In genomic region chr16:90185928-90186588, GRCm38 (mm10) we compare ENCODE assay signal across 8 mouse cellular contexts. TPM values are rescaled to one million over a fixed set of nuclear protein-coding genes. Genes with fewer than 3 reads are reported as not detected.
A peak's percentile ranks its signal among the peaks of the same experiment; 100 is the strongest.
DNase-seq lines count a peak whose midpoint lies in the region; ATAC-seq and TF ChIP-seq lines count a peak whose summit lies in the region.

No protein-coding gene starts in this region.

- TF ChIP-seq CTCF in heart, postnatal 0 days (IDR thresholded peaks at IDR 0.05; ENCODE audit: low read depth) = peak; percentile 90
- TF ChIP-seq CTCF in liver, embryonic 14.5 days (IDR thresholded peaks at IDR 0.05; ENCODE audit: low read depth) = peak; percentile 90

- H3K4me3 ChIP-seq in embryonic facial prominence, embryonic 11.5 days (ENCODE audit: low read depth, low read length) = no peak overlapping the region
- H3K4me3 ChIP-seq in heart, postnatal 0 days (ENCODE audit: low read depth, low read length) = no peak overlapping the region
- no peak overlapping the region for H3K4me3 ChIP-seq in liver, embryonic 14.5 days (ENCODE audit: insufficient read depth in 1 of 2, low read depth in 2 of 2, low read length in 2 of 2)
- H3K4me3 ChIP-seq in neural tube, embryonic 12.5 days = no peak overlapping the region
- no peak overlapping the region for H3K4me3 ChIP-seq in stomach, embryonic 16.5 days (replicated peaks; ENCODE audit: low read length)

- H3K9ac ChIP-seq in embryonic facial prominence, embryonic 11.5 days (replicated peaks; ENCODE audit: low read length) = no peak overlapping the region
- H3K9ac ChIP-seq in heart, postnatal 0 days (replicated peaks; ENCODE audit: low read depth, low read length) = no peak overlapping the region
- H3K9ac ChIP-seq in liver, embryonic 14.5 days (replicated peaks) = no peak overlapping the region
- no peak overlapping the region for H3K9ac ChIP-seq in neural tube, embryonic 12.5 days
- no peak overlapping the region for H3K9ac ChIP-seq in stomach, embryonic 16.5 days (ENCODE audit: low read length)

- no peak overlapping the region for H3K4me2 ChIP-seq in embryonic facial prominence, embryonic 11.5 days (ENCODE audit: low read depth, low read length)
- no peak overlapping the region for H3K4me2 ChIP-seq in heart, postnatal 0 days (ENCODE audit: low read depth, low read length)
- H3K4me2 ChIP-seq in liver, embryonic 14.5 days (ENCODE audit: low read depth) = no peak overlapping the region
- H3K4me2 ChIP-seq in neural tube, embryonic 12.5 days (replicated peaks) = no peak overlapping the region
- H3K4me2 ChIP-seq in stomach, embryonic 16.5 days (ENCODE audit: low read depth, low read length) = no peak overlapping the region

- no peaks in the 10 kb centered on the region for H3K9me3 ChIP-seq in embryonic facial prominence, embryonic 11.5 days (replicated peaks; ENCODE audit: control insufficient read depth, low read length)
- no peaks in the 10 kb centered on the region for H3K9me3 ChIP-seq in heart, postnatal 0 days (replicated peaks; ENCODE audit: control insufficient read depth, low read length)
- H3K9me3 ChIP-seq in liver, embryonic 14.5 days (ENCODE audit: control insufficient read depth, low read length) = no peaks in the 10 kb centered on the region
- H3K9me3 ChIP-seq in neural tube, embryonic 12.5 days = no peaks in the 10 kb centered on the region
- no peaks in the 10 kb centered on the region for H3K9me3 ChIP-seq in stomach, embryonic 16.5 days (replicated peaks; ENCODE audit: control insufficient read depth, low read length)

- no peak overlapping the region for H3K27ac ChIP-seq in embryonic facial prominence, embryonic 11.5 days (replicated peaks; ENCODE audit: low read depth, low read length)
- H3K27ac ChIP-seq in heart, postnatal 0 days (ENCODE audit: low read depth) = no peak overlapping the region
- H3K27ac ChIP-seq in liver, embryonic 14.5 days = no peak overlapping the region
- no peak overlapping the region for H3K27ac ChIP-seq in neural tube, embryonic 12.5 days
- no peak overlapping the region for H3K27ac ChIP-seq in stomach, embryonic 16.5 days (ENCODE audit: low read length)

- DNase-seq in CD8-positive naive resting alpha-beta T cell, adult 2 months (ENCODE audit: low read depth in 2 of 2, low spot score in 2 of 2) = peak; percentile 51 to 67
- peak; percentile 36 to 58 for DNase-seq in adrenal gland, postnatal 4 days (ENCODE audit: low spot score in 2 of 2)
- DNase-seq in embryonic facial prominence, embryonic 11.5 days (ENCODE audit: low spot score) = peak; percentile 90
- peak; percentile 71 for DNase-seq in heart, postnatal 0 days (ENCODE audit: low spot score)
- peak; percentile 91 for DNase-seq in kidney, postnatal 10 days
- DNase-seq in liver, embryonic 14.5 days (ENCODE audit: low read depth in 3 of 3, low spot score in 3 of 3) = peak in 2 of 3 experiments; percentile 32 to 51

- ATAC-seq in embryonic facial prominence, embryonic 11.5 days (replicated peaks; ENCODE audit: insufficient number of reproducible peaks, low FRiP score, low TSS enrichment, low read depth) = 0 out of 2 replicates have a peak, but pooled peaks have one; percentile 22
- no peak for ATAC-seq in heart, postnatal 0 days (ENCODE audit: insufficient read depth, low read depth)
- no peak for ATAC-seq in liver, embryonic 14.5 days (ENCODE audit: insufficient read depth)
- ATAC-seq in neural tube, embryonic 12.5 days (ENCODE audit: low FRiP score, low read depth) = peak; percentile 49
- peak; percentile 31; the same call in 1 of the 2 replicates for ATAC-seq in stomach, embryonic 16.5 days (ENCODE audit: insufficient read depth, low FRiP score)

- H3K4me1 ChIP-seq in embryonic facial prominence, embryonic 11.5 days (ENCODE audit: control insufficient read depth, insufficient read depth, low read length) = no peaks in the 10 kb centered on the region
- H3K4me1 ChIP-seq in heart, postnatal 0 days (ENCODE audit: control insufficient read depth, insufficient read depth) = no peaks in the 10 kb centered on the region
- H3K4me1 ChIP-seq in liver, embryonic 14.5 days (replicated peaks; ENCODE audit: control insufficient read depth in 2 of 2, insufficient read depth in 2 of 2, low read length in 1 of 2) = peaks cover 0 to 5% of the 10 kb centered on the region in 2 experiments; a peak in 2 of 4 replicates
- H3K4me1 ChIP-seq in neural tube, embryonic 12.5 days = peaks cover 4% of the 10 kb centered on the region; the same call in 1 of the 2 replicates
- no peaks in the 10 kb centered on the region for H3K4me1 ChIP-seq in stomach, embryonic 16.5 days (ENCODE audit: control insufficient read depth, insufficient read depth, low read length)

- WGBS in embryonic facial prominence, embryonic 11.5 days = 42% methylated on average over 8 of the region's 8 CpGs
- 43% methylated on average over 8 of the region's 8 CpGs for WGBS in heart, postnatal 0 days
- WGBS in liver, embryonic 14.5 days (ENCODE audit: insufficient replicate concordance) = 34% methylated on average over 8 of the region's 8 CpGs
- 40% methylated on average over 8 of the region's 8 CpGs for WGBS in neural tube, embryonic 12.5 days
- WGBS in stomach, embryonic 16.5 days = 41% methylated on average over 8 of the region's 8 CpGs

- no peaks in the 10 kb centered on the region for H3K36me3 ChIP-seq in embryonic facial prominence, embryonic 11.5 days (replicated peaks; ENCODE audit: control insufficient read depth, insufficient read depth, low read depth, low read length)
- H3K36me3 ChIP-seq in heart, postnatal 0 days (replicated peaks; ENCODE audit: control insufficient read depth, insufficient read depth, low read length) = no peaks in the 10 kb centered on the region
- H3K36me3 ChIP-seq in liver, embryonic 14.5 days (replicated peaks; ENCODE audit: control insufficient read depth, insufficient read depth, low read depth) = no peaks in the 10 kb centered on the region
- no peaks in the 10 kb centered on the region for H3K36me3 ChIP-seq in neural tube, embryonic 12.5 days
- H3K36me3 ChIP-seq in stomach, embryonic 16.5 days (ENCODE audit: control insufficient read depth, insufficient read depth, low read length) = no peaks in the 10 kb centered on the region

- H3K27me3 ChIP-seq in embryonic facial prominence, embryonic 11.5 days (ENCODE audit: control insufficient read depth, insufficient read depth, low read length) = no peaks in the 10 kb centered on the region
- 0 out of 2 replicates have a peak, but pooled peaks cover 3% of the 10 kb centered on the region for H3K27me3 ChIP-seq in heart, postnatal 0 days (ENCODE audit: control insufficient read depth, insufficient read depth, low read length)
- no peaks in the 10 kb centered on the region for H3K27me3 ChIP-seq in liver, embryonic 14.5 days (ENCODE audit: control insufficient read depth, insufficient read depth, low read length)
- H3K27me3 ChIP-seq in neural tube, embryonic 12.5 days (replicated peaks) = no peaks in the 10 kb centered on the region
- H3K27me3 ChIP-seq in stomach, embryonic 16.5 days (ENCODE audit: control insufficient read depth, insufficient read depth, low read length) = no peaks in the 10 kb centered on the region

- TF ChIP-seq EP300 in heart, postnatal 0 days (IDR thresholded peaks at IDR 0.05; ENCODE audit: low read depth) = no peak
- TF ChIP-seq EP300 in liver, embryonic 14.5 days (IDR thresholded peaks at IDR 0.05; ENCODE audit: low read depth) = no peak

RNA-seq across cellular contexts. Expression of gene Sod1, which starts 34.5 kb away (rescaled TPM):
- total RNA-seq in adrenal gland, postnatal 4 days (2021) = 1,000 to 10,000 TPM; 1,054 to 1,131 TPM
- polyA plus RNA-seq in embryonic facial prominence, embryonic 11.5 days (2014; fragmentation: Nextera tagmentation; extraction: Ambion mirVana) = 1,220 and 1,273 TPM in 2 replicates
- total RNA-seq in heart, postnatal 0 days (2014; rRNA removed; ENCODE audit: low replicate concordance) = 155 and 222 TPM in 2 replicates
- 1,411 and 1,533 TPM in 2 replicates for polyA plus RNA-seq in heart, postnatal 0 days (2015; fragmentation: Nextera tagmentation; extraction: Ambion mirVana)
- 623 and 753 TPM in 2 replicates for polyA plus RNA-seq in liver, embryonic 14.5 days (2012; rRNA removed)
- polyA plus RNA-seq in liver, embryonic 14.5 days (2014; fragmentation: Nextera tagmentation; extraction: Ambion mirVana) = 1,393 and 1,455 TPM in 2 replicates
- polyA plus RNA-seq in neural tube, embryonic 12.5 days (2016; fragmentation: Nextera tagmentation; extraction: Ambion mirVana) = 755 and 767 TPM in 2 replicates
- polyA plus RNA-seq in stomach, embryonic 16.5 days (2015; fragmentation: Nextera tagmentation; extraction: Ambion mirVana) = 989 and 1,059 TPM in 2 replicates

RNA-seq across cellular contexts. Expression of gene Tiam1, which starts 42.5 kb away (rescaled TPM):
- total RNA-seq in adrenal gland, postnatal 4 days (2021) = 10 to 100 TPM; 67.9 to 73.4 TPM
- polyA plus RNA-seq in embryonic facial prominence, embryonic 11.5 days (2014; fragmentation: Nextera tagmentation; extraction: Ambion mirVana) = 31.2 and 33.8 TPM in 2 replicates
- 2.6 and 5.7 TPM in 2 replicates for total RNA-seq in heart, postnatal 0 days (2014; rRNA removed; ENCODE audit: low replicate concordance)
- polyA plus RNA-seq in heart, postnatal 0 days (2015; fragmentation: Nextera tagmentation; extraction: Ambion mirVana) = 3.6 and 5.5 TPM in 2 replicates
- 1.0 and 1.6 TPM in 2 replicates for polyA plus RNA-seq in liver, embryonic 14.5 days (2012; rRNA removed)
- 4.2 and 6.0 TPM in 2 replicates for polyA plus RNA-seq in liver, embryonic 14.5 days (2014; fragmentation: Nextera tagmentation; extraction: Ambion mirVana)
- polyA plus RNA-seq in neural tube, embryonic 12.5 days (2016; fragmentation: Nextera tagmentation; extraction: Ambion mirVana) = 15.7 and 22.2 TPM in 2 replicates
- polyA plus RNA-seq in stomach, embryonic 16.5 days (2015; fragmentation: Nextera tagmentation; extraction: Ambion mirVana) = 22.6 and 24.1 TPM in 2 replicates

Comparison
In these comparisons a context has a peak if more than half of its experiments do, and no peak if none do; other contexts are left out.
1. ATAC-seq: peak in embryonic facial prominence, embryonic 11.5 days (single experiment), neural tube, embryonic 12.5 days (single experiment) and stomach, embryonic 16.5 days (single experiment); none in heart, postnatal 0 days (single experiment) and liver, embryonic 14.5 days (single experiment).
2. Peak in every context shown above with its lines, with median percentiles within 50 percentile points of each other: DNase-seq.